Mouse (Mus musculus): ENCODE data around the gene Tmco1. TPM values are rescaled to one million over a fixed set of nuclear protein-coding genes. Genes with fewer than 3 reads are reported as not detected.

The Tmco1 gene
- polyA plus RNA-seq, 1 experiment from 2014 or later = 86.5 TPM

GRCm38 (mm10) chr1:167368513-167368912 lies 60.3 kb downstream of the Tmco1 start:
- H3K36me3 ChIP-seq (ENCODE audit: control insufficient read depth, insufficient read depth, low read length) = peaks cover 21% of the 10 kb centered on the region
- 70% methylated on average over 7 of the region's 7 CpGs for WGBS
- no peaks in the 10 kb centered on the region for H3K4me1 ChIP-seq (ENCODE audit: control insufficient read depth, insufficient read depth, low read length)
- no peak overlapping the region for H3K9ac ChIP-seq (ENCODE audit: low read depth, low read length)
- no peak overlapping the region for H3K4me3 ChIP-seq (ENCODE audit: low read length)
- ATAC-seq (ENCODE audit: low FRiP score, low TSS enrichment) = no peak
- no peaks in the 10 kb centered on the region for H3K9me3 ChIP-seq (ENCODE audit: control insufficient read depth, low read length)
- H3K27ac ChIP-seq (ENCODE audit: low read depth, low read length) = no peak overlapping the region
- no peaks in the 10 kb centered on the region for H3K27me3 ChIP-seq (ENCODE audit: control insufficient read depth, insufficient read depth, low read length)
- H3K4me2 ChIP-seq (replicated peaks; ENCODE audit: low read depth, low read length) = no peak overlapping the region

- Histone ChIP-seq H3K4me1 (ENCODE audit: control insufficient read depth, insufficient read depth, low read length) (no peaks in the 10 kb centered on the region), H3K4me3 (ENCODE audit: low read length) (no peak overlapping the region), H3K9ac (ENCODE audit: low read depth, low read length) (no peak overlapping the region), H3K36me3 (ENCODE audit: control insufficient read depth, insufficient read depth, low read length) (peaks cover 17% of the 10 kb centered on the region), H3K9me3 (ENCODE audit: control insufficient read depth, low read length) (no peaks in the 10 kb centered on the region), H3K4me2 (replicated peaks; ENCODE audit: low read depth, low read length) (no peak overlapping the region), H3K27me3 (ENCODE audit: control insufficient read depth, insufficient read depth, low read length) (no peaks in the 10 kb centered on the region), H3K27ac (ENCODE audit: low read depth, low read length) (no peak overlapping the region)
- WGBS = 8% methylated on average over 7 of the region's 7 CpGs
- ATAC-seq (ENCODE audit: low FRiP score, low TSS enrichment) = peak; percentile 63
Measured at GRCm38 (mm10) chr1:167369905-167370304, 61.7 kb downstream of the Tmco1 start.

GRCm38 (mm10) chr1:167372739-167373138 lies 64.6 kb downstream of the Tmco1 start:
- no peaks in the 10 kb centered on the region for H3K27me3 ChIP-seq (ENCODE audit: control insufficient read depth, insufficient read depth, low read length)
- H3K36me3 ChIP-seq (ENCODE audit: control insufficient read depth, insufficient read depth, low read length) = no peaks in the 10 kb centered on the region
- no peak overlapping the region for H3K9ac ChIP-seq (ENCODE audit: low read depth, low read length)
- H3K4me1 ChIP-seq (ENCODE audit: control insufficient read depth, insufficient read depth, low read length) = no peaks in the 10 kb centered on the region
- no peak for ATAC-seq (ENCODE audit: low FRiP score, low TSS enrichment)
- no peak overlapping the region for H3K27ac ChIP-seq (ENCODE audit: low read depth, low read length)
- H3K4me2 ChIP-seq (replicated peaks; ENCODE audit: low read depth, low read length) = no peak overlapping the region
- WGBS = 95% methylated on average over 7 of the region's 7 CpGs
- no peaks in the 10 kb centered on the region for H3K9me3 ChIP-seq (ENCODE audit: control insufficient read depth, low read length)
- H3K4me3 ChIP-seq (ENCODE audit: low read length) = no peak overlapping the region

- Histone ChIP-seq H3K4me1 (ENCODE audit: control insufficient read depth, insufficient read depth, low read length) (no peaks in the 10 kb centered on the region), H3K9ac (ENCODE audit: low read depth, low read length) (no peak overlapping the region), H3K9me3 (ENCODE audit: control insufficient read depth, low read length) (no peaks in the 10 kb centered on the region), H3K27me3 (ENCODE audit: control insufficient read depth, insufficient read depth, low read length) (no peaks in the 10 kb centered on the region), H3K36me3 (ENCODE audit: control insufficient read depth, insufficient read depth, low read length) (no peaks in the 10 kb centered on the region), H3K4me3 (ENCODE audit: low read length) (no peak overlapping the region), H3K4me2 (replicated peaks; ENCODE audit: low read depth, low read length) (peak overlapping the region; percentile 21; the same call in 1 of the 2 replicates), H3K27ac (ENCODE audit: low read depth, low read length) (no peak overlapping the region)
- peak; percentile 41 for ATAC-seq (ENCODE audit: low FRiP score, low TSS enrichment)
- 22% methylated on average over 15 of the region's 15 CpGs for WGBS
Measured at GRCm38 (mm10) chr1:167374003-167374784, 66.0 kb downstream of the Tmco1 start.

GRCm38 (mm10) chr1:167374942-167375341 lies 66.8 kb downstream of the Tmco1 start:
- Histone ChIP-seq H3K9me3 (ENCODE audit: control insufficient read depth, low read length) (no peaks in the 10 kb centered on the region), H3K27ac (ENCODE audit: low read depth, low read length) (no peak overlapping the region), H3K36me3 (ENCODE audit: control insufficient read depth, insufficient read depth, low read length) (no peaks in the 10 kb centered on the region), H3K4me2 (replicated peaks; ENCODE audit: low read depth, low read length) (no peak overlapping the region), H3K4me3 (ENCODE audit: low read length) (no peak overlapping the region), H3K4me1 (ENCODE audit: control insufficient read depth, insufficient read depth, low read length) (no peaks in the 10 kb centered on the region), H3K9ac (ENCODE audit: low read depth, low read length) (no peak overlapping the region), H3K27me3 (ENCODE audit: control insufficient read depth, insufficient read depth, low read length) (no peaks in the 10 kb centered on the region)
- peak; percentile 17; the same call in 1 of the 2 replicates for ATAC-seq (ENCODE audit: low FRiP score, low TSS enrichment)
- WGBS = 28% methylated on average over 2 of the region's 2 CpGs

GRCm38 (mm10) chr1:167378019-167378418 lies 69.8 kb downstream of the Tmco1 start:
- no peak overlapping the region for H3K4me3 ChIP-seq (ENCODE audit: low read length)
- no peak overlapping the region for H3K9ac ChIP-seq (ENCODE audit: low read depth, low read length)
- H3K4me2 ChIP-seq (replicated peaks; ENCODE audit: low read depth, low read length) = no peak overlapping the region
- WGBS = 72% methylated on average over 6 of the region's 6 CpGs
- H3K4me1 ChIP-seq (ENCODE audit: control insufficient read depth, insufficient read depth, low read length) = no peaks in the 10 kb centered on the region
- H3K27ac ChIP-seq (ENCODE audit: low read depth, low read length) = no peak overlapping the region
- no peaks in the 10 kb centered on the region for H3K27me3 ChIP-seq (ENCODE audit: control insufficient read depth, insufficient read depth, low read length)
- H3K9me3 ChIP-seq (ENCODE audit: control insufficient read depth, low read length) = no peaks in the 10 kb centered on the region
- no peak for ATAC-seq (ENCODE audit: low FRiP score, low TSS enrichment)
- no peaks in the 10 kb centered on the region for H3K36me3 ChIP-seq (ENCODE audit: control insufficient read depth, insufficient read depth, low read length)

GRCm38 (mm10) chr1:167379751-167380150 lies 71.6 kb downstream of the Tmco1 start:
- ATAC-seq (ENCODE audit: low FRiP score, low TSS enrichment) = no peak
- Histone ChIP-seq H3K36me3 (ENCODE audit: control insufficient read depth, insufficient read depth, low read length) (no peaks in the 10 kb centered on the region), H3K27me3 (ENCODE audit: control insufficient read depth, insufficient read depth, low read length) (no peaks in the 10 kb centered on the region), H3K27ac (ENCODE audit: low read depth, low read length) (no peak overlapping the region), H3K9me3 (ENCODE audit: control insufficient read depth, low read length) (no peaks in the 10 kb centered on the region), H3K9ac (ENCODE audit: low read depth, low read length) (no peak overlapping the region), H3K4me1 (ENCODE audit: control insufficient read depth, insufficient read depth, low read length) (no peaks in the 10 kb centered on the region), H3K4me2 (replicated peaks; ENCODE audit: low read depth, low read length) (no peak overlapping the region), H3K4me3 (ENCODE audit: low read length) (no peak overlapping the region)
- WGBS = 74% methylated on average over 5 of the region's 5 CpGs

GRCm38 (mm10) chr1:167380223-167380622 lies 72.0 kb downstream of the Tmco1 start:
- no peak for ATAC-seq (ENCODE audit: low FRiP score, low TSS enrichment)
- Histone ChIP-seq H3K9ac (ENCODE audit: low read depth, low read length) (no peak overlapping the region), H3K4me2 (replicated peaks; ENCODE audit: low read depth, low read length) (no peak overlapping the region), H3K27ac (ENCODE audit: low read depth, low read length) (no peak overlapping the region), H3K4me1 (ENCODE audit: control insufficient read depth, insufficient read depth, low read length) (no peaks in the 10 kb centered on the region), H3K36me3 (ENCODE audit: control insufficient read depth, insufficient read depth, low read length) (no peaks in the 10 kb centered on the region), H3K27me3 (ENCODE audit: control insufficient read depth, insufficient read depth, low read length) (no peaks in the 10 kb centered on the region), H3K9me3 (ENCODE audit: control insufficient read depth, low read length) (no peaks in the 10 kb centered on the region), H3K4me3 (ENCODE audit: low read length) (no peak overlapping the region)
- WGBS = 85% methylated on average over 2 of the region's 2 CpGs

- Histone ChIP-seq H3K4me1 (ENCODE audit: control insufficient read depth, insufficient read depth, low read length) (no peaks in the 10 kb centered on the region), H3K9me3 (ENCODE audit: control insufficient read depth, low read length) (no peaks in the 10 kb centered on the region), H3K27ac (ENCODE audit: low read depth, low read length) (no peak overlapping the region), H3K4me3 (ENCODE audit: low read length) (no peak overlapping the region), H3K9ac (ENCODE audit: low read depth, low read length) (no peak overlapping the region), H3K36me3 (ENCODE audit: control insufficient read depth, insufficient read depth, low read length) (no peaks in the 10 kb centered on the region), H3K27me3 (ENCODE audit: control insufficient read depth, insufficient read depth, low read length) (no peaks in the 10 kb centered on the region), H3K4me2 (replicated peaks; ENCODE audit: low read depth, low read length) (no peak overlapping the region)
- 76% methylated on average over 8 of the region's 8 CpGs for WGBS
- ATAC-seq (ENCODE audit: low FRiP score, low TSS enrichment) = no peak
Measured at GRCm38 (mm10) chr1:167381050-167382015, 73.2 kb downstream of the Tmco1 start.
